Mouse (Mus musculus) cerebellum, adult 9-10 months (tissue): ENCODE measurements around the gene Wdr91.

Experiments used
- DNase-seq: peaks from one replicate; pipeline ENCODE4 v3.0.0; 2022

Gene Wdr91

GRCm38 (mm10) chr6:34914462-34914861, 3.8 kb upstream of the Wdr91 start:
- no peak for DNase-seq

DNA sequence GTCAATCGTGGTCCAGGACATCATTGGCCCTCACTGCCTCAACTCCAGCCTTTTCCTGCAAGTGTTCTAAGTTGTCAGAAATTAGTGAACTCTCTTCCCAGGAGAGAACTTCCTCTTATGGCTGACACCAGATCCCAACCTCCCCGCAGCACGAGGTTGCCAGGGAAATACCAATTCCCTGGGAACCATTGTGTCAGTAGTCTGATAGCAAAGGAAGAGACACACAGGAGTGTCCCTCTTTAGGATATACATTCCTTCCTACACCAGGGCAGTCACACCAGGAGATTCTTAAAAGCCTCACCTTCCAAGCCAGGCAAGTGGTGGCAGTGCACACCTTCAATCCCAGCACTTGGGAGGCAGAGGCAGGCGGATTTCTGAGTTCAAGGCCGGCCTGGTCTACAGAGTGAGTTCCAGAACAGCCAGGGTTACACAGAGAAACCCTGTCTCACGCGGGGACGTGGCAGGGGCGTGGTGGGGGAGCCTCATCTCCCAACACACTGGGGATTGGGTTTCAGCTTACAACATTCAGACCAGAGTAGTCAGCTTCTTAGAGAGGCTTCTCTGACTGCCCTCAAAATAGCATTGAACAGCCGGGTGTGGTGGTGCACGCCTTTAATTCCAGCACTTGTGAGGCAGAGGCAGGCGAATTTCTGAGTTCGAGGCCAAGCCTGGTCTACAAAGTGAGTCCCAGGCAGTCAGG, 2.8 kb upstream of the Wdr91 start:
- no peak for DNase-seq

GRCm38 (mm10) chr6:34909631-34910345, 888 bp downstream of the Wdr91 start:
- no peak for DNase-seq

- no peak for DNase-seq
Observed at GRCm38 (mm10) chr6:34907696-34908260, 2.9 kb downstream of the Wdr91 start.

DNA sequence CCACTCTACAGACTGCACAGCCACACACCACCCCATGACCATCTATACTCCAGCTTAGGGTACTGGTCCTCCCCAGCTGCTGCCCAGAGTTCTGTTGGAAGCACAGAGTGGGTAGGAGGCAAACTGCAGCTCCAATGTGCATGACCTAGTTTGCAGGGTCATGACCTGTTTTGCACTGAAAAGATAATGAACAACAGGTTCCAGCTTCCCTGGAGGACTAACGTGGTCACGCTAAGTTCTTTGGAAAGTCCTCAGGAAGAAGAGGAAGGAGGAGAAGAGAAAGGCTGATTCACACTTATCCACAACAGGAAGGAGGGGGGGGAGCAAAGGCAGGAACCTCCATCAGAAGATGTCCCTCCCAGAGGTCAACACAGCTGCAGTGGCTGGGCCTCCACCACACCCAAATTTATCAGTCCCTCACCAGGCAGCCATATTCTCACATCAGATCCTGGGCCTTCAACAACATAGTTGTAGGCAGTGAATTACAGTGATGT, 3.5 kb downstream of the Wdr91 start:
- DNase-seq: no peak

- no peak for DNase-seq
Observed at GRCm38 (mm10) chr6:34906661-34907060, 4.0 kb downstream of the Wdr91 start.

- DNase-seq: no peak
Observed at GRCm38 (mm10) chr6:34906125-34906524, 4.6 kb downstream of the Wdr91 start.

- no peak for DNase-seq
Observed at GRCm38 (mm10) chr6:34904361-34904760, 6.3 kb downstream of the Wdr91 start.

- no peak for DNase-seq
Observed at GRCm38 (mm10) chr6:34903851-34904250, 6.8 kb downstream of the Wdr91 start.

GRCm38 (mm10) chr6:34903441-34903840, 7.2 kb downstream of the Wdr91 start:
- DNase-seq: no peak

GRCm38 (mm10) chr6:34902578-34902977, 8.1 kb downstream of the Wdr91 start:
- DNase-seq: no peak

- no peak for DNase-seq
Observed at GRCm38 (mm10) chr6:34901911-34902444, 8.7 kb downstream of the Wdr91 start.

GRCm38 (mm10) chr6:34900990-34901389, 9.7 kb downstream of the Wdr91 start:
- peak; percentile 59 for DNase-seq

- no peak for DNase-seq
Observed at GRCm38 (mm10) chr6:34899127-34899526, 11.5 kb downstream of the Wdr91 start.

DNA sequence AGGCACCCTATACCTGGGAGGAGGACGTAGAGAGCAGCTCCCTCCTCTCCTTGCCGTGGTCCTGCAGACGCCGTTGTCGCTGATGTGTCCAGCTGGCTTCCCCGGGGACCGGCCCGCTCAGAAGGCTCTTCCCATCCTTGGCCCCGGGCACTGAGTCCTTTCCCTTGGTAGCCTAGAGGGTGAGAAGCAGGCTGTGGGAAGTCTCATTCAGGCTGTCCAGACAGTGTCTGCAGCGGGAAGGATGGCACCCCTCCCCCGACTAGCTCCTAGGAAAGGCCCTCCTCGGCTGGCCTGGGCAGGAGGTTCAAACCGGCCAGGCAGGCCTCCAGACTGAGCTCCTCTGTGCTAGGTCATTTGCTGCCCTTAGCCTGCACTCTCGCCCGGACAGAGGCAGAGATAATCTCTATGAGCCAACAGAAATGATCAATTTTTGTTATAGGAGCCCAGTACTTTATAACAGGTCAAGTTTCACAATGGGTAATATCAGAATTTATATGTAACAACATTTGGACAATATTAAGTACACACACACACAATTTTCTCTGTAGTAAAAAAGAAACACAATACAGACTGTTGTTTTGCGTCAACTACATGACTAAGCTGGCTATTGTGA, 14.4 kb downstream of the Wdr91 start:
- no peak for DNase-seq

DNA sequence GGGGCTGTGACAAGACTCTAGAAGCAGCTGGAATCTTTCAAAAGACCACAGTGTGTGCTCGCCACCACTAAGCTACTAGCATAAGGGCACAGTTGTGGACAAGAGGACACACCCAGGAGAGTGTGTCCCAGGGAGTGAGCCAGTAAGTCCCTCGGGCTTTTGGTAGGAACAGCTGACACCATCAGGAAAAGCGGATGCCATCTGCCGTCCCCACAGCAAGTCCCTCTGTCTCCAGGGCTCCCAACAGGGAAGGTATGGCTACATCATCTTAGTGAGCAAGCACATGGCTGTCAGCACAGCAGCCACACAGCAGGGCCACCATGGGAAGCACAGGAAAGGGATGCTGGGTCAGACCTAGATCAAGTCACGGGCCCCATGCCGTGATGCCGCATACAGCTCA, 15.1 kb downstream of the Wdr91 start:
- peak; percentile 50 for DNase-seq

DNA sequence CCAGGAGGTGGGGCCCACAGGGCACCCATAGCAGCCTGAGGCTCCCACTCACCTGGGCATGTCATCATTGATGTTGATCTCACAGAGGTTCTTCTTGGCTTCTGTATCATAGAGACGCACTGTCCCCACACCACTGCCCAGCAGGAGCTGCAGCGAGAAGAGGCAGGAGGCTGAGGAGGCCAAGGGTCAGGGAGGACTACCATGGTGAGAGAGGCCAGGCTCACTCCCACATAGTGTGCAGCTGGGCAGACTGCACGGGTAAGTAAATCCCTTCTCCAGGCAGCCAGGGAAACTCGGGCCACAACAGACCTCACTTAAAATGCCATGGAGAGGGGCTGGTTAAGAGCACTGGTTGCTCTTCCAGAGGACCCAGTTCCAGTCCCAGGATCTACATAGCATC, 21.5 kb downstream of the Wdr91 start:
- DNase-seq: no peak

GRCm38 (mm10) chr6:34887131-34887850, 23.4 kb downstream of the Wdr91 start:
- DNase-seq: no peak

DNA sequence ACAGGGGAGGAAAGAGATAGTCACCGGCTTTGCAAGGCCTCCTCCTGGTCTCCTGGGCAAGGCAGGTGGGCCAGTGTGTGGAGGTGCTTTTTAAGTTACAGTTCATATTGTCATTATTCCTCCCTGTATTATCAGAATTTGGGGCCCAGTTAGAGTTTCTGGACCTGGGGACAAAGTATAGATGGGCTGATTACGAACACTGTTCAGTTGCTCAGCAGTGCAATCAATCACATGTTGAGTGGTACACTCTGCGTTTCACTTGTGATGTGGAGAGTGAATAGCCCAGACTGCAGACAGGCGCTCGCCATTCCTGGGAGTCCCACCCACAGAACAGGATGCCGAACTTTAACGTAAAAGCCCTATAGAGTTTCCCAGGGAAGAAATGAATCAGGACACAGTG, 26.0 kb downstream of the Wdr91 start:
- DNase-seq: no peak

DNA sequence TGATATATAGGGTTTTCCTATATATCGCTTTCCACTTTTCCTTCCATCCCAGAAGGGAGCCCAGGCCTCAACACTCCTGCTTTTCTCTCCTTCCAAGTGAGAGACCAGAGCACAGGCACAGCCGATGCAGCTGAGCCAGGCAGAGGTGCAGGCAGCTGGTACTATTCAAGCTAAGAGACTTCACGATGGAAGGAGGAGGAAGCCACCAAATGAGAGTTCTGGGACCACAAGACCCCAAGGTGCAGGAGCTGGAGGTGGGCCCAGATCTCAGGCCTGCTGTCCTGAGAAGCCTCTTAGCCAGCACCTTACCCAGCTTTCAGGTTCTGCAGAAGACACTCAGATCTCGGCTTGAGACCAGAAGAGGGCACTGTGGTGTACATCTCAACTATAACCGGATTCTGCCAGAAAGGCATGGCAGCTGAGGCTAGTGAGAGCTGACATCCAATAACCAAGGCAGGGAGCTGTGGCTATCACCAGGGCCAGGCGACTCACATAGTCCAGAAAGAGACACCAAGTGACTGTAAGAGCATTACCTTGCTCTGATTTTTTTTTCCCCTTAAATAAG, 30.7 kb downstream of the Wdr91 start:
- peak; percentile 69 for DNase-seq

DNA sequence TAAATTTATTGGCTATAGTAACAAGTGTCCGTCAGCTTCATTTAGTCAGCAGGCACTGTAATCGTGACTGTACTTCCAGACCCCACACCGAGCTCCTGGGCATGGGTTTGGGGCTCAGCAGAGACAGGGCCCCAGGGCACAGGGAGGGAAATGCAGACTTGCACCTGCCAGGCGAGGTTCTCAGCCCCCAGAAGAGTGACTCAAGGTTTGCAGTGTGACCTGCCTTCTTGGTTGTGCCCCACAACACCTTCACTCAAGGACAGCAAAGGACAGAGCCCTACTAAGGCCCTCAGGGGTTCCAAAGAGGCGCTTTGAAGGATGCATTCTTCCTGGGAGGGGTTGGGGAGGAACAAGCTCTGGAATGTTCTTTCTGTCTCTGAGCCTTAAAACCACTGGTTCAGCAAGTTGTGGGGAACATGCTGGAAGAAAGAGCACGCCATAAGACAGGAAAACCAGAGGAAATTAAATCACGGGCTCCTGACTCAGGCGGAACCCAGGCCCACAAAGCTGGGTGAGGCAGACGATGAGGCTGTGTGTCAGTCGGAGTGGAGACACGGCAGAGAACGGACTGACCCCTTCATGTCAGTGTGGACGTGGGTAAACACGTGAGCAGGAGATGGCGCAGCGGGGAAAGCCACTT, 31.5 kb downstream of the Wdr91 start:
- DNase-seq: no peak
